Mouse (Mus musculus) limb, embryonic 12.5 days (tissue): Measurements from ENCODE around the gene Ptpdc1. TPM values are rescaled to one million over a fixed set of nuclear protein-coding genes. Genes with fewer than 3 reads are reported as not detected.

Experiments used
- ATAC-seq: fragments of 200-750 bp; cut with Nextera tagmentation; 2 replicates; pipeline ENCODE4 v1.8.0; 2017; ENCODE audit warnings: low read depth, moderate TSS enrichment; ENCODE audit not compliant: insufficient number of reproducible peaks, insufficient read depth, low FRiP score, low TSS enrichment
- H3K27ac ChIP-seq: fragments of 300-500 bp; sonication (generic); 2 replicates; pipeline ENCODE4 v1.5.1; 2016; ENCODE audit warnings: mild to moderate bottlenecking, moderate library complexity
- H3K27me3 ChIP-seq: fragments of 300-500 bp; sonication (generic); 2 replicates; pipeline ENCODE4 v1.6.1; 2016; ENCODE audit warnings: mild to moderate bottlenecking, moderate library complexity
- H3K36me3 ChIP-seq: fragments of 300-500 bp; sonication (generic); 2 replicates; pipeline ENCODE4 v1.6.1; 2016; ENCODE audit warnings: mild to moderate bottlenecking, moderate library complexity
- H3K4me1 ChIP-seq: fragments of 300-500 bp; sonication (generic); replicated peaks from 2 replicates; pipeline ENCODE4 v1.6.1; 2016
- H3K4me2 ChIP-seq: fragments of 300-500 bp; sonication (generic); 2 replicates; pipeline ENCODE4 v1.6.1; 2016; ENCODE audit warnings: mild to moderate bottlenecking, moderate library complexity
- H3K4me3 ChIP-seq: fragments of 300-500 bp; sonication (generic); replicated peaks from 2 replicates; pipeline ENCODE4 v1.5.1; 2016; ENCODE audit warnings: mild to moderate bottlenecking
- H3K9ac ChIP-seq: fragments of 300-500 bp; sonication (generic); replicated peaks from 2 replicates; pipeline ENCODE4 v1.6.1; 2016; ENCODE audit warnings: mild to moderate bottlenecking, moderate library complexity
- H3K9me3 ChIP-seq: fragments of 300-500 bp; sonication (generic); 2 replicates; pipeline ENCODE4 v1.6.1; 2016; ENCODE audit warnings: mild to moderate bottlenecking, moderate library complexity
- WGBS: fragments of 180-500 bp; shearing (Covaris S2); methylation state at CpG from one replicate; pipeline ENCODE4 v1.1.7; 2016; 5-methylcytosine and 5-hydroxymethylcytosine counted together
- polyA plus RNA-seq: library from polyadenylated mRNA; unstranded; fragments of >200 nt; fragmentation: Nextera tagmentation; extraction: Ambion mirVana; gene quantifications from 2 replicates; pipeline ENCODE4 v1.2.1, GENCODE M21; 2016

The Ptpdc1 gene
- 20.1 and 21.1 TPM in 2 replicates for polyA plus RNA-seq

DNA sequence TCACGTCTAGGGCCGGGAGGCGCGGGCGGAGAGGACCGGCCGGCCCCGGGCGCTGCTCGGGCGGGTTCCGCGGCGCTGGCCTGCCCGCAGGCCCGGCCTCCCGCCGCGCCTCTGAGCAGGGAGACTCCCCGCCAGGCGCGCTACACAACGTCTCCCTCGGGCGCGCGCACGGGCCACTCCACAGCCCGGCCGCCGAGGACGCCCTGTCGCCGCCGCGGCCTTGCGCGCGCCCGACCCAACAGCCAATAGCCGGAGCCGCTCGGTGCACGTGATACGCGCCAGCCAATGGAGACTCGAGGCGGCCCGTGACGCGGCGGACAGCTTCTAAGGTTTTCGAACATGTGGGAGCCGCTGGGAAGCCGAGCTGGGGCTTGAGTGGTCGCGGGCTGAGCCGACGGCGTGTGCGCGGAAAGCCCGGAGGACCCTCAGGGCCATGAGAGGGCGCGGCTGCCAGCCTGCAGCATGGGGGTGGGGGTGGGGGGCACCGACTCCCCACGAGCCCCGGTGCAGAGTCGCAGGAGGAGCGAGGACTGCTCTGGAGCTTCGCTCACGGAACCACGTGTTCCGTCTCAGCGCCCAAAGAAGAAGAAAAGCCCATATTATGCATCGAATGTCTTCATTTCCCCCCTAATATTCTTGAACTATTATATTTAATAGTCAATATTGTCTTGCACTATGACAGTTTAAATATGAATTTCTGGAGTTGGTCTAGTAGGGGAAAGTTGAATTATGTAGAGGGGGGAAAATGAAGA, at the start of gene Ptpdc1:
Ptpdc1 (minus strand) TSS at position 232 of the 752 bp plus-strand sequence.
- Histone ChIP-seq H3K27me3 (no peaks in the 10 kb centered on the region), H3K27ac (peak within 1 kb of the TSS; percentile 80), H3K9ac (peak within 1 kb of the TSS; percentile 89), H3K9me3 (no peaks in the 10 kb centered on the region), H3K4me3 (peak within 1 kb of the TSS; percentile 78), H3K36me3 (no peaks in the 10 kb centered on the region), H3K4me2 (peak within 1 kb of the TSS; percentile 70), H3K4me1 (0 out of 2 replicates have a peak, but pooled peaks cover 5% of the 10 kb centered on the region)
- WGBS, result 3% methylated on average over 76 of the region's 76 CpGs
- ATAC-seq, result peak; percentile 96

DNA sequence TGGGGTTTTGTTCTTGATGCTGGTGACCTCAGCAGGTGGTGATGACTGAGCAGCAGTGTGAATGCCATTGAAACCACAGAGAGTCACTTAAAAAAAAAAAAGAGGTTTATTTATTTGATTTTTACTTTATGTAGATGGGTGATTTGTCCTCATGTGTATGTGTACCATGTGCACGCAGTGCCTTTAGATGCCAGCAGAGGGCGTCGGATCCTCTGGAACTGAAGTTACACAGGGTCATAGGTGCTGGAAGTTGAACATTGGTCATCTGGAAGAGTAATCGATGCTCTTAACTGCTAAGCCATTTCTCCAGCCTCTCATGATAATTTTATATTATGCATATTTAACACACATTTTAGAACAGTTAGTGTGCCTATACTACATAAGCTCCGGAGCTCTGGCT, 49.1 kb upstream of the Ptpdc1 start:
- no peak for ATAC-seq
- no peak overlapping the region for H3K4me3 ChIP-seq
- H3K27me3 ChIP-seq, result peaks cover 91% of the 10 kb centered on the region

DNA sequence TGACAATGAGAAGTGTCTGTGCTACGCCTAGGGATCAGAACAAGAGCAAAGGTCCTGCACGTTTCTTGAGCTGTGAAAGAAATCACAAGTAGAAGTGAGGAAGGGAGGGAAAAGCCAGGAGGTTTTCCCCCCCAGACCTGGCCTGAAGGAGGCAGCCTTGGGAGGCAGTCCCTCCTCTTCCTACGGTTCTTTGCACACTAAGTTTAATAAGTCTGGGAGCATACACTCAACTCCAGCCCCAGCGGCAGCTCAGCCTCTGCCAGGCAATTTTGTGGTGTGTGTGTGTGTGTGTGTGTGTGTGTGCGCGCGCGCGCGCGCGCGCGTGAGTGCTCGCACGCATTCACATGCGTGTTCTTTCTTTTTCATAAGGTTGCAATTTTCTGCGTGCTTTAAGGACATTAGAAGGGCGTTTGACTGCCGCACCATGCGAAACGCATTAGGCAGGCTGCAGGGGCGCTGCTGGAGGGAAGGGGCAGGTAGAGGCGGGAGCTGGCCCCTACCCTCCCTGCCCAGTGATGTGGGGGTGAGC, 46.9 kb upstream of the Ptpdc1 start:
- H3K4me1 ChIP-seq, result peaks cover 17% of the 10 kb centered on the region
- H3K27me3 ChIP-seq, result peaks cover 92% of the 10 kb centered on the region
- 0 out of 2 replicates have a peak, but pooled peaks have one; percentile 43 for ATAC-seq
- peak overlapping the region; percentile 48 for H3K4me2 ChIP-seq
- under 1% methylated on average over 24 of the region's 24 CpGs for WGBS
- no peak overlapping the region for H3K27ac ChIP-seq
- no peak overlapping the region for H3K9ac ChIP-seq
- peak overlapping the region; percentile 25 for H3K4me3 ChIP-seq
- H3K9me3 ChIP-seq, result peaks cover 6% of the 10 kb centered on the region; the same call in 1 of the 2 replicates
- H3K36me3 ChIP-seq, result no peaks in the 10 kb centered on the region

More for the DNA sequence above, 49.1 kb upstream of the Ptpdc1 start:
- Histone ChIP-seq H3K9ac (no peak overlapping the region), H3K9me3 (peaks cover 6% of the 10 kb centered on the region; the same call in 1 of the 2 replicates), H3K36me3 (no peaks in the 10 kb centered on the region), H3K27ac (no peak overlapping the region), H3K4me1 (peaks cover 6% of the 10 kb centered on the region), H3K4me2 (no peak overlapping the region)
- 81% methylated on average over 5 of the region's 5 CpGs for WGBS

DNA sequence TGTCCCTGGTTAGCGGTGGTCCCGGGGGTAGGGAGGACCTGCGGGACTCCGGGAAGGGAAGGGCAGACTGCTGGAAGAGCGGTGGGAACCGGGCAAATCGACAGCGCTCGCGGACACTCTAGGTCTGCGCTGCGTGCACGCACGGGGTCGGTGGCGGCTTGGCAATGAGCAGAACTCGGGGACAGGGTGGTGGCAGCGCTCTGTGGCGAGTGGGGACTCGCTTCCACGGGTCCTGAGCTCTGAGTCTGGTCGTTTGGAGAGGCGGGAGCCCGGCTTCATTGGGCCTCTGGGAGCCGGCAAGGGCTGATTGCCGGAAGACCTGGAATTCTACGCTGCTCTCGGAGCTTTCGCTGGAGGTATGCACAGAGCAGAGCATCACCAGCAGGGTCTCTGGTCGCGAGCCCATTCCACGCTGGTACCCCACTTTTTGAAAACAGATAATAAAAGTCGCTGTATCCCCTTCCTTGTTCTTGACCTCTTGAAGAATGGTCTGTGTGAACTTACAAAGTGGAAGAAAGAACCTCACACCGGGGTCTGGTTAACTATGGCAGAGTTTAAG, 43.6 kb upstream of the Ptpdc1 start:
- H3K27ac ChIP-seq, result no peak overlapping the region
- H3K4me1 ChIP-seq, result peaks cover 31% of the 10 kb centered on the region
- peaks cover 99% of the 10 kb centered on the region for H3K27me3 ChIP-seq
- no peak for ATAC-seq
- H3K9me3 ChIP-seq, result no peaks in the 10 kb centered on the region
- WGBS, result under 1% methylated on average over 34 of the region's 34 CpGs
- no peaks in the 10 kb centered on the region for H3K36me3 ChIP-seq
- peak overlapping the region; percentile 26 for H3K4me3 ChIP-seq
- peak overlapping the region; percentile 31; the same call in 1 of the 2 replicates for H3K9ac ChIP-seq
- H3K4me2 ChIP-seq, result peak overlapping the region; percentile 53

DNA sequence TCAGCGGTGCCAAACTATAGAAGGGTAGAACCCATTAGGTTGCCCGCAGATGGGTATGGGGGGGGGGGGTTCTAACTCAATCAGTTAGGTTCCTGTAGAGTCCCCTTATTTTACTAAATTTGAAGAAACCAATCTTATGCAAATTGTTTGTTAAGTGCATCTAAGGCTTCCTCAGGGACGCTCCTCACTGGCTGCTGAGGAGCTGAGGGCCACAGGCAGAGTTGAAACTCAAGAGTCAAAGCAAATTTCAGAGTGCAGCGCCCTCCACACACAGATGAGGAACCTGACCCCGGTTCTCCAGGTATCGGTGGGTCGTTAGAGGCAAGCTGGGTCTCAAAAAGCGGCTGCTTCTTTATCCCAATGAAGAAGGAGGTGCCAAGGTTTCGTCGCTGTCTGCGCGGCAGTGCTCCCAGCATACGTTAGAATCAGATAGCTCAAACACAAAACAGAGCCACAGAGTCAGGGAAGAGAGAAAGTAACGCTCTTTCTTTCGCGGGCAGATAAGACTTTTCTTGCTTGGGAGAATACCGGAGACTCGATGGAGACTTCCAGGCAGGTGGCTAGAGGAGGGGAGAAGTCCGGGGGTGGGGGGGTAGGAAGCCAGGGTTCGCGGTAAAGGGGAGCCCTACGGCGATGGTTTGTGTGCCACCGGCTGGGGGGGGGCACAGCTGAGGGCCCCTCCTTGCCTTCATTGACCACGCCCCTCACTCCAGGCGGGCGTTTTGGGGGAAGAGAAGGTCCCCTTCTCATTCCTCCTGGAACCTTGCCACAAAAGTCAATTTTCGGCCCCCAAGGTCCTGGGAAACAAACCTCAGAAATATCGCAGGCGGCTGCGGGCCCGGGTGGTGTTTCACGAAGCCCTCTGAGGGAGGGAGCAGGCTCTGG, 42.9 kb upstream of the Ptpdc1 start:
- Histone ChIP-seq H3K4me1 (peaks cover 36% of the 10 kb centered on the region), H3K27me3 (peaks cover 99% of the 10 kb centered on the region), H3K9me3 (no peaks in the 10 kb centered on the region), H3K36me3 (no peaks in the 10 kb centered on the region), H3K9ac (peak overlapping the region; percentile 31; the same call in 1 of the 2 replicates), H3K4me3 (peak overlapping the region; percentile 26), H3K4me2 (peak overlapping the region; percentile 53), H3K27ac (no peak overlapping the region)
- ATAC-seq, result no peak
- WGBS, result 1% methylated on average over 33 of the region's 33 CpGs

DNA sequence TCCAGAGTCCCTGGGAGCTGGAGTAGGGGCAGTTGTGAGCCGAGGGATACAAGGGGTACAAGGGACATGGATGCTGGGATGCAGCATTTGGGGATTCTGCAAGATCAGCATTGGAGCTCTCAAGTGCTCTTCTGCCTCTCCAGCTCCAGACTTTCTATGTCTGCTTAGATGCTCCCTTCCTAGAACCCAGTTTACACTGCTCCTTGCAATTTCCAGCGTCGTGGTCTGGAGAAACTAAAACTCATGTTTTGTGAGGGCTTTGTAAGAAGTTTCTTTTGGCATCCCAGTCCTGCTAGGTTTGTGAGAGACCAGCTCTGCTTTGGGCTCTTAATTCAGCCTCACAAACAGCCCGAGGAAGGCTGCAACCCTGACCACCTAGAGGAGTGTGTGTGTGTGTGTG, 42.0 kb upstream of the Ptpdc1 start:
- ATAC-seq, result no peak
- 5% methylated on average over 4 of the region's 4 CpGs for WGBS
- H3K9ac ChIP-seq, result no peak overlapping the region
- H3K36me3 ChIP-seq, result no peaks in the 10 kb centered on the region
- H3K27me3 ChIP-seq, result peaks cover 98% of the 10 kb centered on the region
- no peak overlapping the region for H3K4me2 ChIP-seq
- H3K4me1 ChIP-seq, result peaks cover 42% of the 10 kb centered on the region
- H3K4me3 ChIP-seq, result no peak overlapping the region
- H3K9me3 ChIP-seq, result no peaks in the 10 kb centered on the region
- no peak overlapping the region for H3K27ac ChIP-seq

DNA sequence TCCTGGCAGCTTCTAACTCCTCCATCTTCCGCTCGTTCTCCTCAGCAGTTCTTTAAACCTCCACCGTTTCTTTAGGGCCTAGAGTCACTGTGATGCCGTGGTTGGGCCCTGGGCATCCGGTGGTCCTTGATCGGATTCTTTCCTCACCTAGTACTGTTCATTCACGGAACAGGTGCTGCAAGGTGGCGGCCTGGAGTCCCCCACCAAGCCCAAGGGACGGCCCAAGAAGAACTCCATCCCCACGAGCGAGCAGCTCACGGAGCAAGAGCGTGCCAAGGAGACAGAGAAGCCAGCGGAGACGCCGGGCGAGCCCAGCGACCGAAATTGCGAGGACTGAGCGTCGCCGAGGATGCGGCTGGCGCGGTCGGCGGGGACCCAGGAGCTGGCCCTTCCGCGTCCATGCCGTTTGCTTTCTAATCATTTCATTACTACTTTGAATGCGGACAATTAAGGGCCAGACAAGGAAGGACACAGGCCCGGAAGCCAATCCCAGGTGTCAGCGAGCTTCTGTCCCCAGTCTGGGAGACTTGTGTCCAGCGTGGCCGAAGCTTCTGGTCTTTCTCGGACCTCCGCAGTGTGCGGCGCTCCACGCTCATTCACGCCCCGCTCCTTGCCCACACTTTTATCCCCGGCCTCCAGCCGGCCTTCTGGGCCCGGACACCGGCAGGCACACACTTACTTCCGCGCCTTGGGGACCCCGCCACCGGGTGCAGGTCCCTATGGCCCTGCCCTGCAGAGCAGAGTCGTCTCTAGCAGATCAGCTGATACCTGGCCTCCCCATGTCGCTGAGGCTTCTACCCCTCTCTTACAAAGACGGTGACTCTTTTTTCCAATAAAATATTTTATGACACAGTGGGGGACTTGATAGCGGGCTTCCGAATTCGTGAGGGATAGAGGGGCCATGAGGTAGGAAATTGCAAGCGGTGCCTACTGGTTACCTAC, 40.5 kb upstream of the Ptpdc1 start:
- no peaks in the 10 kb centered on the region for H3K9me3 ChIP-seq
- WGBS, result under 1% methylated on average over 58 of the region's 58 CpGs
- no peaks in the 10 kb centered on the region for H3K36me3 ChIP-seq
- H3K4me2 ChIP-seq, result no peak overlapping the region
- H3K27ac ChIP-seq, result no peak overlapping the region
- H3K9ac ChIP-seq, result no peak overlapping the region; the same call in 1 of the 2 replicates
- peak overlapping the region; percentile 26 for H3K4me3 ChIP-seq
- ATAC-seq, result no peak
- peaks cover 45% of the 10 kb centered on the region for H3K4me1 ChIP-seq
- peaks cover 99% of the 10 kb centered on the region for H3K27me3 ChIP-seq

DNA sequence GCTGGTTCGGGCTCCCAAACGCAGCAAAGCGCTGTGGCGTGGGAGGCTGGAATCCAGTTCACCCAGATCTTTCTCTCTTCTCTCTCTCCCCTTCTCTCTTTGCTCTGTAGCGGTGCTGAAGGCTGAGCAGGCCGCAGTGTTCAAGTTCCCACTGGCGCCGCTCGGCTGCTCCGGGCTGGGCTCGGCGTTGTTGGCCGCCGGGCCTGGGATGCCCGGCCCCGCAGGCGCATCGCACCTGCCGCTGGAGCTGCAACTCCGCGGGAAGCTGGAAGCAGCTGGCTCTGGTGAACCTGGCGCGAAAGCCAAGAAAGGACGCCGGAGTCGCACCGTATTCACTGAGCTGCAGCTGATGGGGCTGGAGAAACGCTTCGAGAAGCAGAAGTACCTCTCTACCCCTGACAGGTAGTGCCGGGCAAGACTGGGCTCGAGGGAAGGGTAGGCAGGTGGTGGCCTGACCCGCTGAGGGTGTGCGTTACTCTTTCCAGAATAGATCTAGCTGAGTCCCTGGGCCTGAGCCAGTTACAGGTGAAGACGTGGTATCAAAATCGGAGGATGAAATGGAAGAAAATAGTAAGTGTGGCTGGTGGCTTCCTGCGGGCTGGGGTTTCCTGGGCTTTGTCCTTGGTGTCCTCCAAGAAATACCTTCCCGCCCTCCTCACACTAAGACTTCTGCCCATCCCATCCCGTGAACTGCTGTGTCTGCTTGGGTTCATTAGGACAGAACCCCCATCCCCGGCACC, 39.6 kb upstream of the Ptpdc1 start:
- Histone ChIP-seq H3K36me3 (no peaks in the 10 kb centered on the region), H3K9ac (no peak overlapping the region; the same call in 1 of the 2 replicates), H3K4me3 (peak overlapping the region; percentile 26), H3K27ac (no peak overlapping the region), H3K27me3 (peaks cover 99% of the 10 kb centered on the region), H3K4me2 (peak overlapping the region; percentile 33), H3K9me3 (no peaks in the 10 kb centered on the region), H3K4me1 (peaks cover 50% of the 10 kb centered on the region)
- ATAC-seq, result no peak
- 1% methylated on average over 39 of the region's 39 CpGs for WGBS

DNA sequence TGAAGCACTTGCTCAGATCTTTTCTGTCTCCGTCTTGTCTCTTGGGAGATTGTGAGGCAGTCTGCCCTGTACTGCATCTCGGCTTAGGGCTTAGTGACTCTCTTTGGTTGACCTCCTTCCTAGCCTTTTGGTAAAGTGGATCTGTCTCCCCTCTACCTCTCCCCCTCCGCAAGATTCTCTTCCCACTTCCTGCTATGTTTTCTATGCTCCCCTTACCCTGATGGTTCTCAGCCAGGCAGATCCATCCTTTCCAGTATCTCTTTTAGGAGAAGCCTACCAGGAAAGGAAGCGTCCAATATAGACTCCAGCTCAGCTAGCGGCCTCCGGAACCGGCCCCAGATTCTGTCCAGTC, 38.5 kb upstream of the Ptpdc1 start:
- peaks cover 53% of the 10 kb centered on the region for H3K4me1 ChIP-seq
- no peaks in the 10 kb centered on the region for H3K36me3 ChIP-seq
- no peak overlapping the region for H3K27ac ChIP-seq

More for the DNA sequence above, 38.5 kb upstream of the Ptpdc1 start:
- H3K9me3 ChIP-seq, result no peaks in the 10 kb centered on the region
- peak overlapping the region; percentile 81; the same call in 1 of the 2 replicates for H3K4me2 ChIP-seq
- H3K4me3 ChIP-seq, result peak overlapping the region; percentile 53
- peaks cover 99% of the 10 kb centered on the region for H3K27me3 ChIP-seq
- 9% methylated on average over 7 of the region's 7 CpGs for WGBS
- no peak overlapping the region for H3K9ac ChIP-seq
- ATAC-seq, result no peak
